Mouse (Mus musculus): Measurements from ENCODE around the gene Zmynd15. TPM values are rescaled to one million over a fixed set of nuclear protein-coding genes. Genes with fewer than 3 reads are reported as not detected.

Gene Zmynd15
- total and polyA plus RNA-seq, 2 experiments from 2014 or later = 0.04 to 1.3 TPM

DNA sequence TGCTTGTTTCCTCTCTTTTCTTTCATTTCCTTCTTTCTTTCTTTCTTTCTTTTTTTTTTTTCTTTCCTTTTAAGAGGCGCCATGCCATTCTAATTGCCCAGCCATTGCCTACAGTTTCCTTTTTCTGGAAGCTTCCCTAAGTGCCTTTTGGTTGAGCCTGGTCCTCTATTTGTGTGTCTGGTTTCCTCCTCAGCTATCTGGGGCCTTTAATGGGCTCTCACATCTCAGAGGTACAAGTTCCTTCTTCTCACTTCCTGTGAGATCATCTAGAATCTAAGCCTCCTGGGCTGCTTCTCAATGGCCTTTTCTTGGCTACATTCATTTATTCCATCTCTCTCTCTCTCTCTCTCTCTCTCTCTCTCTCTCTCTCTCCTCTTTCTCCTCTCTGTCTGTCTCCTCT is 11.9 kb upstream of the Zmynd15 start:
- ATAC-seq (ENCODE audit: insufficient read depth, low read depth) = no peak
- TF ChIP-seq EP300 (IDR thresholded peaks at IDR 0.05; ENCODE audit: low read depth) (no peak), CTCF (IDR thresholded peaks at IDR 0.05; ENCODE audit: low read depth) (no peak)
- H3K27me3 ChIP-seq (ENCODE audit: control insufficient read depth, insufficient read depth, low read length) = no peaks in the 10 kb centered on the region

DNA sequence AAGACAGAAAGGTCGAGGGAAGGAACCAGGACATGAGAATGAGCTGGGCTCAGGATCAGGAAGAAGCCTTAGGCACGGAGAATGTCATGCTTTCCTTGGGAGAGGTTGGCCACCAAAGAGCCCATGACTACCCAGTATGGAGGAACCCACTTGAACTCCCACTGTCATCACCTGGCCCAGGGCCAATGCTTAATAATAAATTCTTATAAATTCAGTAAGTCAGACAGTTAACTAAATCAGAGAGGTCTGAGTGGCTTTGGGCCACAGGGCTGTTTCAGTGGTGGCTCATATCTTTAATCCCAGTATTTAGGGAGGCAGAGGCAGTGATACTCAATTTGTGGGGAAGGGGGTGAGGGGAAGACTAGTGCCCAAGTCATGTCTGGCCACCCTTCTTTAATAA is 8.3 kb upstream of the Zmynd15 start:
- Histone ChIP-seq H3K36me3 (replicated peaks; ENCODE audit: control insufficient read depth, insufficient read depth, low read length) (peaks cover 15% of the 10 kb centered on the region), H3K4me3 (ENCODE audit: low read depth, low read length) (no peak overlapping the region), H3K27ac (ENCODE audit: low read depth) (no peak overlapping the region), H3K27me3 (ENCODE audit: control insufficient read depth, insufficient read depth, low read length) (no peaks in the 10 kb centered on the region), H3K4me1 (ENCODE audit: control insufficient read depth, insufficient read depth) (no peaks in the 10 kb centered on the region), H3K9ac (replicated peaks; ENCODE audit: low read depth, low read length) (no peak overlapping the region), H3K4me2 (ENCODE audit: low read depth, low read length) (no peak overlapping the region), H3K9me3 (replicated peaks; ENCODE audit: control insufficient read depth, low read length) (no peaks in the 10 kb centered on the region)
- TF ChIP-seq CTCF (IDR thresholded peaks at IDR 0.05; ENCODE audit: low read depth) = no peak
- TF ChIP-seq EP300 (IDR thresholded peaks at IDR 0.05; ENCODE audit: low read depth) = no peak
- no peak for ATAC-seq (ENCODE audit: insufficient read depth, low read depth)
- no peak for DNase-seq (ENCODE audit: low spot score)
- 73% methylated on average over 2 of the region's 2 CpGs for WGBS

More for the DNA sequence above, 11.9 kb upstream of the Zmynd15 start:
- Histone ChIP-seq H3K27ac (ENCODE audit: low read depth) (no peak overlapping the region), H3K4me1 (ENCODE audit: control insufficient read depth, insufficient read depth) (no peaks in the 10 kb centered on the region), H3K9me3 (replicated peaks; ENCODE audit: control insufficient read depth, low read length) (no peaks in the 10 kb centered on the region), H3K4me2 (ENCODE audit: low read depth, low read length) (no peak overlapping the region), H3K36me3 (replicated peaks; ENCODE audit: control insufficient read depth, insufficient read depth, low read length) (no peaks in the 10 kb centered on the region), H3K4me3 (ENCODE audit: low read depth, low read length) (no peak overlapping the region), H3K9ac (replicated peaks; ENCODE audit: low read depth, low read length) (no peak overlapping the region)
- WGBS = 77% methylated on average over 1 of the region's 1 CpGs
- no peak for DNase-seq (ENCODE audit: low spot score)

DNA sequence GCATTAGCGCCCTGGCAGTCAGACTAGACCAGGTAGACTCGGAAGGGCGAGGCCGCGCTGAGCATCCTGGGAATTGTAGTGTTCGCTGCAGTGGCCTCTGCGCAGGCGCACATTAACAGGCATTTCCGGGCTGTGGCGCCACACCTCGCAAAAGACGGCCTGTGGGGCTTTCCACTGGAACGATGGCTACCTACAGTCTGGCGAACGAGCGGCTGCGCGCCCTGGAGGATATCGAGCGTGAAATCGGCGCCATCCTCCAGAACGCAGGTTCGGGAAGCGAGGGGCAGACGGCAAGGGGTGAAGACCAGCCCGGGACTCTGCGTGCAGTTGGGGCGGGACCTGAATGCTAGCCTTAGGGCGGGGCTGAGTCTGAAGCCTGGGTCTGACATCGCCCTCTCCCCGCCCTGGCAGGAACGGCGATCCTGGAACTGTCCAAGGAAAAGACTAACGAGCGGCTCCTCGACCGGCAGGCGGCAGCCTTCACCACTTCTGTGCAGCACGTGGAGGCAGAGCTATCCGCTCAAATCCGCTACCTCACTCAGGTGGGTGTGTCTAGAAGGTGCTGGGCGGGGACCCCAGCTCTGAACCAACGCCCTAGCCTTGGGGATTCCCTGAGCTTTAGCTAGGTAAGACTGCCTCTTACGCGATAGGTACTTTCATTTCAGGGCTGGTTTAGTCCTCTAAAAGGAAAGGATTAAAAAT is 7.3 kb upstream of the Zmynd15 start, which contains the start of gene Med11:
Med11 (plus strand) TSS at position 123 of the 702 bp plus-strand sequence.
- Histone ChIP-seq H3K27ac (ENCODE audit: low read depth) (peak within 1 kb of the TSS; percentile 94), H3K4me2 (ENCODE audit: low read depth, low read length) (peak within 1 kb of the TSS; percentile 65), H3K36me3 (replicated peaks; ENCODE audit: control insufficient read depth, insufficient read depth, low read length) (peaks cover 15% of the 10 kb centered on the region), H3K27me3 (ENCODE audit: control insufficient read depth, insufficient read depth, low read length) (no peaks in the 10 kb centered on the region), H3K4me3 (ENCODE audit: low read depth, low read length) (peak within 1 kb of the TSS; percentile 66), H3K4me1 (ENCODE audit: control insufficient read depth, insufficient read depth) (no peaks in the 10 kb centered on the region), H3K9ac (replicated peaks; ENCODE audit: low read depth, low read length) (peak within 1 kb of the TSS; percentile 60), H3K9me3 (replicated peaks; ENCODE audit: control insufficient read depth, low read length) (no peaks in the 10 kb centered on the region)
- peak; percentile 97 for DNase-seq (ENCODE audit: low spot score)
- whole genome bisulfite sequencing = under 1% methylated on average over 46 of the region's 46 CpGs
- ATAC-seq (ENCODE audit: insufficient read depth, low read depth) = peak; percentile 99
- TF ChIP-seq EP300 (IDR thresholded peaks at IDR 0.05; ENCODE audit: low read depth) (no peak), CTCF (IDR thresholded peaks at IDR 0.05; ENCODE audit: low read depth) (peak; percentile 93)

DNA sequence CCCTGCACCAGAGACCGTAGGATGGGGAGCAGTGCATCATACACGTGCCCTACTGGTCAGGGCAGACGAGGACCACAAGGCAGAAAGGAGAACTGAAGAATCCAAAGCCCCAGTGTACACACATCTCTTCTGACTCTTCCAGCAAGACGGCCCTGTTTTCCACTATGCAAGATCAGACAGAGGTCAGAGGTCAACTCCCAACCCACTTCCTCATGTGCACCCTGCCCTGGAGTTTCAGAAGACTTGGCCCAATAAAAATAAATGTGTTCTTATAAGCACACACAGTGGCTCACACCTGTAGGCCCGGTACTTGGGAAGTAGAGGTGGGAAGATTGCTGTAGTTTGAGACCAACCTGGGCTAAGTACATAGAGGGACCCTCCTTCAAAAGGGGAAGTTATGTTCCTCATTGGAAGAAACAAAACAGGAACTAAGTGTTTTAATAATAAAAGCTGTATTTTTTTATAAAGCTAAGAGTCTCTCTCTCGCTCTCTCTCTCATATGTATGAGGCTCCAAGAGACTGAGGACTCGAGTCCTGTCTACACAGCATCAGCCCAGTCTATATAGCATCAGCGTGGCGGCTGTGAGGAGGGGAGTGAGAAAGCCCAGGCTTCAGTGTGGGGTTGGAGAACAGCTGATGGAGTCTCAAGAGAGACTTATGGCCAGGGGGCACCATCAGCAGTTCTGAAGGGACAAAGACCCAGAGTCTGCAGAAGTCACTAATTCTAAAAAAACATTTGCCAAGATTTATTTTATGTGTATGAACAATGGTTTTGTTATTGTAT is 5.8 kb upstream of the Zmynd15 start:
- H3K9me3 ChIP-seq (replicated peaks; ENCODE audit: control insufficient read depth, low read length) = no peaks in the 10 kb centered on the region
- H3K4me2 ChIP-seq (ENCODE audit: low read depth, low read length) = no peak overlapping the region
- TF ChIP-seq EP300 (IDR thresholded peaks at IDR 0.05; ENCODE audit: low read depth) = no peak
- no peak for TF ChIP-seq CTCF (IDR thresholded peaks at IDR 0.05; ENCODE audit: low read depth)
- H3K27ac ChIP-seq (ENCODE audit: low read depth) = no peak overlapping the region
- 0 out of 2 replicates have a peak, but pooled peaks cover under 1% of the 10 kb centered on the region for H3K4me1 ChIP-seq (ENCODE audit: control insufficient read depth, insufficient read depth)
- DNase-seq (ENCODE audit: low spot score) = no peak
- 82% methylated on average over 9 of the region's 9 CpGs for WGBS
- no peaks in the 10 kb centered on the region for H3K27me3 ChIP-seq (ENCODE audit: control insufficient read depth, insufficient read depth, low read length)
- H3K4me3 ChIP-seq (ENCODE audit: low read depth, low read length) = no peak overlapping the region
- no peak for ATAC-seq (ENCODE audit: insufficient read depth, low read depth)
- no peak overlapping the region for H3K9ac ChIP-seq (replicated peaks; ENCODE audit: low read depth, low read length)
- H3K36me3 ChIP-seq (replicated peaks; ENCODE audit: control insufficient read depth, insufficient read depth, low read length) = peaks cover 15% of the 10 kb centered on the region

DNA sequence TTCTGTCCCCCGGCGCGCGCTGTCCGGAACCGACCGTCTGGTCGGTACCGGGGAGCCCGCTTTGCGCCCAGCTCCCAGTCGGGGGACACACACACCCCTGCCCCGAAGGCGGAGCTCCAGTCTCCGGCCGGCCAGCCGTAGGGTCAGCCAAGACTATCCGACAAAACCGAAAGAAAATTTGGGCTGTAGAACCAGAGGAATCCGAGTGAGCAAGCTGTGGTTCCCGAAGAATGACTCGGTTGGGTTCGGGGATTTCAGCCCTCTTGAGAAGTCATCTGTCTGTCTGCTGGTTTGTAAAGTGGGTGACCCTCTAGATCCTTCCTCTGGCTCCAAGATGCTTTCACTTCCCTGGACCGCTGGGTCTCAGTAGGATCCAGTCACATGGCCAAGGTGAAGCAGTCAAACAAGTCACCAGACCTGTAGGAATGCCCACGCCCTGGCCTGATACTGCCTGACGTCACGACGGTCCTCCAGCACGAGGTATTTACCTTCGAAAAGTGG is 418 bp downstream of the Zmynd15 start, which contains the start of gene Cxcl16:
Cxcl16 (minus strand) TSS at position 384 of the 501 bp plus-strand sequence.
- DNase-seq (ENCODE audit: low spot score) (no peak), ATAC-seq (ENCODE audit: insufficient read depth, low read depth) (peak; percentile 39)
- Histone ChIP-seq H3K36me3 (replicated peaks; ENCODE audit: control insufficient read depth, insufficient read depth, low read length) (0 out of 2 replicates have a peak, but pooled peaks cover 3% of the 10 kb centered on the region), H3K4me3 (ENCODE audit: low read depth, low read length) (peak within 1 kb of the TSS; percentile 69), H3K27ac (ENCODE audit: low read depth) (peak within 1 kb of the TSS; percentile 18; the same call in 1 of the 2 replicates), H3K9ac (replicated peaks; ENCODE audit: low read depth, low read length) (peak within 1 kb of the TSS; percentile 64), H3K4me2 (ENCODE audit: low read depth, low read length) (peak within 1 kb of the TSS; percentile 85), H3K9me3 (replicated peaks; ENCODE audit: control insufficient read depth, low read length) (no peaks in the 10 kb centered on the region), H3K27me3 (ENCODE audit: control insufficient read depth, insufficient read depth, low read length) (peaks cover 16% of the 10 kb centered on the region), H3K4me1 (ENCODE audit: control insufficient read depth, insufficient read depth) (peaks cover 8% of the 10 kb centered on the region)
- TF ChIP-seq CTCF (IDR thresholded peaks at IDR 0.05; ENCODE audit: low read depth) = no peak
- TF ChIP-seq EP300 (IDR thresholded peaks at IDR 0.05; ENCODE audit: low read depth) = no peak
- 4% methylated on average over 30 of the region's 30 CpGs for WGBS

All from heart, postnatal 0 days (tissue).